Mouse (Mus musculus) heart, embryonic 11.5 days (tissue): ENCODE measurements at regions not wholly inside any gene's neighbourhood (a gene's known extent, or its start where the extent isn't known, plus 50 kb on each side); places are given as distances from the start of the nearest gene placed in this dataset.

Experiments used
- ATAC-seq: fragments of 200-750 bp; cut with Nextera tagmentation; replicated peaks from 2 replicates; pipeline ENCODE4 v1.8.0; 2017; ENCODE audit warnings: moderate library complexity; ENCODE audit not compliant: insufficient number of reproducible peaks, low FRiP score, low TSS enrichment
- H3K27ac ChIP-seq: fragments of 300-500 bp; sonication (generic); 2 replicates; pipeline ENCODE4 v1.5.1; 2014; ENCODE audit warnings: mild to moderate bottlenecking, low read depth, low read length
- H3K27me3 ChIP-seq: fragments of 300-500 bp; sonication (generic); 2 replicates; pipeline ENCODE4 v1.6.1; 2014; ENCODE audit warnings: mild to moderate bottlenecking, low read length, mixed read lengths; ENCODE audit not compliant: control insufficient read depth, insufficient read depth
- H3K36me3 ChIP-seq: fragments of 300-500 bp; sonication (generic); 2 replicates; pipeline ENCODE4 v1.6.1; 2014; ENCODE audit warnings: mild to moderate bottlenecking, low read length, moderate library complexity, mixed read lengths; ENCODE audit not compliant: control insufficient read depth, insufficient read depth
- H3K4me1 ChIP-seq: fragments of 300-500 bp; sonication (generic); 2 replicates; pipeline ENCODE4 v1.6.1; 2014; ENCODE audit warnings: low read length; ENCODE audit not compliant: control insufficient read depth, insufficient read depth
- H3K4me2 ChIP-seq: fragments of 300-500 bp; sonication (generic); 2 replicates; pipeline ENCODE4 v1.6.1; 2014; ENCODE audit warnings: mild to moderate bottlenecking, moderate library complexity
- H3K4me3 ChIP-seq: fragments of 300-500 bp; sonication (generic); 2 replicates; pipeline ENCODE4 v1.5.1; 2014; ENCODE audit warnings: low read depth, low read length
- H3K9ac ChIP-seq: fragments of 300-500 bp; sonication (generic); 2 replicates; pipeline ENCODE4 v1.6.1; 2014; ENCODE audit warnings: mild to moderate bottlenecking, low read depth, low read length, moderate library complexity
- H3K9me3 ChIP-seq: fragments of 300-500 bp; sonication (generic); replicated peaks from 2 replicates; pipeline ENCODE4 v1.6.1; 2016; ENCODE audit warnings: low read length; ENCODE audit not compliant: control insufficient read depth
- WGBS: fragments of 180-500 bp; shearing (Covaris S2); extraction: QIAGEN DNeasy Blood & Tissue Kit; methylation state at CpG from one replicate; pipeline ENCODE4 v1.1.7; 2014; ENCODE audit not compliant: insufficient replicate concordance; 5-methylcytosine and 5-hydroxymethylcytosine counted together

DNA sequence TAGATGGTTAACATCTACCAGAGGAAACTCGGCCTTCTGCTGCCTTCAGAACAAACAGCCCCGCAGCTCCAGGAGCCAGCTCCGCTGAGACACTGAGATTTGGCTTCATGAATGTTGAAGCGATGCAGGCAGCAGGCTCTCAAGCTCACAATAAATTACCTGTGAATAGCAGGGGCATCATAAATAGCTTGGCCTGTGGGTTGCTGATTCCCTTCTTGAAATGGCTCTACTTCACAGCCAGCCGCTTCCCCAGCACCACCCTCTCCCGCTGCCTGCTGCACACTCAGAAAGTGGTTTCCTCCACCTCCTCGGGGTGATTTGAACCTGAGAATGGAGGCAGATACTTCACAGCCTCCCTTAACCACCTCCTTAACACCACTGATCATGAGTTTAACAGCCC lies 104.2 kb upstream of the Topaz1 start:
- WGBS: 52% methylated on average over 7 of the region's 7 CpGs
- H3K4me1 ChIP-seq: no peaks in the 10 kb centered on the region
- no peak overlapping the region for H3K4me2 ChIP-seq
- H3K9me3 ChIP-seq: no peaks in the 10 kb centered on the region
- ATAC-seq: no peak
- no peak overlapping the region for H3K27ac ChIP-seq
- H3K4me3 ChIP-seq: no peak overlapping the region
- no peak overlapping the region for H3K9ac ChIP-seq
- H3K27me3 ChIP-seq: no peaks in the 10 kb centered on the region
- H3K36me3 ChIP-seq: no peaks in the 10 kb centered on the region

GRCm38 (mm10) chr9:122645569-122645968 lies 101.6 kb upstream of the Topaz1 start:
- ATAC-seq: no peak
- no peak overlapping the region for H3K9ac ChIP-seq
- 77% methylated on average over 5 of the region's 5 CpGs for WGBS
- H3K27me3 ChIP-seq: no peaks in the 10 kb centered on the region
- no peak overlapping the region for H3K27ac ChIP-seq
- H3K36me3 ChIP-seq: no peaks in the 10 kb centered on the region
- no peak overlapping the region for H3K4me2 ChIP-seq
- no peaks in the 10 kb centered on the region for H3K4me1 ChIP-seq
- no peaks in the 10 kb centered on the region for H3K9me3 ChIP-seq
- H3K4me3 ChIP-seq: no peak overlapping the region

GRCm38 (mm10) chr9:122650862-122651261 lies 96.3 kb upstream of the Topaz1 start:
- no peak overlapping the region for H3K4me3 ChIP-seq
- H3K27me3 ChIP-seq: no peaks in the 10 kb centered on the region
- H3K36me3 ChIP-seq: no peaks in the 10 kb centered on the region
- 84% methylated on average over 3 of the region's 3 CpGs for WGBS
- no peak for ATAC-seq
- no peak overlapping the region for H3K9ac ChIP-seq
- no peak overlapping the region for H3K4me2 ChIP-seq
- no peaks in the 10 kb centered on the region for H3K4me1 ChIP-seq
- H3K27ac ChIP-seq: no peak overlapping the region
- H3K9me3 ChIP-seq: no peaks in the 10 kb centered on the region

DNA sequence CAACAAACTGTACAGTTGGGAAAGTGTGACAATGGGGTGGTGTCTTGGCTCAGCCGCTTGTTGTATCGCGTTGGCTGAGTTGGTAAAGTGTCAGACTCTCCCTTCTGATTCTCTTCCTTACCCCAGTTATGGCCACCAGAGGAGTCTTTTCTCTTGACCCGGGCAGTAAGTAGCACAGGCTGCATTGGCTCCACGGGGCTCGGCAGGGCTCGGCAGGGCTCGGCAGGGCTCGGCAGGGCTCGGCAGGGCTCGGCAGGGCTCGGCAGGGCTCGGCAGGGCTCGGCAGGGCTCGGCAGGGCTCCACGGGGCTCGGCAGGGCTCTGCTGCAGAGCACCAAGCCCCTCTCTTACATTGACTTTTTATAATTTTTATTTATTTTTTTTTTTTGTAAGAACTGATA lies 91.6 kb upstream of the Topaz1 start:
- H3K4me2 ChIP-seq: no peak overlapping the region
- 44% methylated on average over 17 of the region's 17 CpGs for WGBS
- H3K4me1 ChIP-seq: no peaks in the 10 kb centered on the region
- no peaks in the 10 kb centered on the region for H3K9me3 ChIP-seq
- no peaks in the 10 kb centered on the region for H3K36me3 ChIP-seq
- H3K27ac ChIP-seq: no peak overlapping the region
- no peak for ATAC-seq
- no peak overlapping the region for H3K9ac ChIP-seq
- H3K4me3 ChIP-seq: no peak overlapping the region
- no peaks in the 10 kb centered on the region for H3K27me3 ChIP-seq

GRCm38 (mm10) chr9:122660050-122660449 lies 87.1 kb upstream of the Topaz1 start:
- WGBS: 64% methylated on average over 9 of the region's 9 CpGs

GRCm38 (mm10) chr9:122666978-122667645 lies 80.0 kb upstream of the Topaz1 start:
- H3K4me1 ChIP-seq: peaks cover 10% of the 10 kb centered on the region
- no peaks in the 10 kb centered on the region for H3K9me3 ChIP-seq
- WGBS: 26% methylated on average over 4 of the region's 5 CpGs
- no peak for ATAC-seq
- no peak overlapping the region for H3K4me3 ChIP-seq
- no peaks in the 10 kb centered on the region for H3K27me3 ChIP-seq
- H3K27ac ChIP-seq: no peak overlapping the region
- no peak overlapping the region for H3K9ac ChIP-seq
- H3K4me2 ChIP-seq: no peak overlapping the region
- no peaks in the 10 kb centered on the region for H3K36me3 ChIP-seq

More at GRCm38 (mm10) chr9:122660050-122660449, 87.1 kb upstream of the Topaz1 start:
- ATAC-seq: no peak
- Histone ChIP-seq H3K27ac (no peak overlapping the region), H3K4me1 (no peaks in the 10 kb centered on the region), H3K9me3 (no peaks in the 10 kb centered on the region), H3K27me3 (no peaks in the 10 kb centered on the region), H3K4me2 (no peak overlapping the region), H3K36me3 (no peaks in the 10 kb centered on the region), H3K4me3 (no peak overlapping the region), H3K9ac (no peak overlapping the region)

DNA sequence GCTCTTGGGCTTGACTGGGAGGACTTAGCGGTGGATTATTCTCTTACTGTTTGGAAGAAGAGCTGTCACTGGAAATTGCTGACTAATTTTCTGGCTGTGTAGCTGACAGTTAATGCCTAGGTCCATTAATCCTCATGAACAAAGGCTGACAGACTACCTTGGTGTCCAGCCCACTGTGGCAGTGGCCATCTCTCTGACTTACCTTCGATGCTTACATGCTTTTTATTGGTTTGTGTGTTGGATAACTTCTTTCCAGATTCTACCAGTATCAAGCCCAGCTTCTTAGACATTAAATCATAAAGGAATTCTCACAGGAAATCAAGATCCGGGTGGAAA lies 79.5 kb upstream of the Topaz1 start:
- no peak overlapping the region for H3K4me2 ChIP-seq
- H3K9ac ChIP-seq: no peak overlapping the region
- no peak overlapping the region for H3K27ac ChIP-seq
- no peak for ATAC-seq
- WGBS: 58% methylated on average over 3 of the region's 3 CpGs
- H3K4me1 ChIP-seq: peaks cover 12% of the 10 kb centered on the region
- H3K36me3 ChIP-seq: no peaks in the 10 kb centered on the region
- H3K4me3 ChIP-seq: no peak overlapping the region
- H3K9me3 ChIP-seq: no peaks in the 10 kb centered on the region
- H3K27me3 ChIP-seq: no peaks in the 10 kb centered on the region

- Histone ChIP-seq H3K9ac (no peak overlapping the region), H3K4me2 (no peak overlapping the region), H3K9me3 (no peaks in the 10 kb centered on the region), H3K4me1 (peaks cover 22% of the 10 kb centered on the region), H3K4me3 (no peak overlapping the region), H3K27me3 (peaks cover 3% of the 10 kb centered on the region; the same call in 1 of the 2 replicates), H3K27ac (peak overlapping the region; percentile 35; the same call in 1 of the 2 replicates), H3K36me3 (no peaks in the 10 kb centered on the region)
- ATAC-seq: no peak
- 54% methylated on average over 3 of the region's 3 CpGs for WGBS
Observed at GRCm38 (mm10) chr9:122673777-122674176, 73.4 kb upstream of the Topaz1 start.

DNA sequence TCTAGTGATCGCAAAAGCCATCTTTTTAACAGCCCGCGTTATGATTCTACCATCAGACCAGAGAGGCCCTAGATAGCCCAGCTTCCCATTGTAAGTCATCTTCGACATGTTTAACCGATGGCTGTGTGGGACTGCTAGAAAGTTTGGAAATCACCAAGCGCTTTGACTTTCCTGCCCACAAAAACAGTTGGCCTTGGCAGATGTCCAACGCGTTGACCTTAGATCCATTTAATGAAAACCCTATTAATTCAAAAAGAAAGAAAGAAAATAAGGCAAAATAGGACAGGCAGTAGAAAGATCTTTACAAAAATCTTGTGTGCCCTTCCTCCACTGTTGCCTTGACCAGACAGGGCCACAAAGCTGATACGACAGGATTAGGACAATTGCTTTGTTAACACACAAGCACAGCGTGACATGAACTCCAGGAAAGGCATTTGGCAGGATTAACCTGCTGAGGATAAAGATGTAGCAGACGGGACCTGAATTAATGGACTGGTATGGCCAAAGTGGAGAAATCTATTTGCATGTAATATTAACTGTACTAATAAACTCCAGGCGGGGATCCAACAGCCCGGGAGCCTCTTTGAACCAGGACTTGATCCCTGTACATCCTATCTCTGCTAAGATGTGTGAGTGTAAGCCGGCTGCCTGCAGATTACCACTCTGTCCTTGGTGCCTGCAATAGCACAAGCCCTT lies 69.0 kb upstream of the Topaz1 start:
- ATAC-seq: no peak
- no peaks in the 10 kb centered on the region for H3K36me3 ChIP-seq
- no peak overlapping the region for H3K9ac ChIP-seq
- H3K4me2 ChIP-seq: no peak overlapping the region
- no peak overlapping the region for H3K4me3 ChIP-seq
- H3K9me3 ChIP-seq: no peaks in the 10 kb centered on the region
- H3K27me3 ChIP-seq: peaks cover 3% of the 10 kb centered on the region; the same call in 1 of the 2 replicates
- 77% methylated on average over 14 of the region's 14 CpGs for WGBS
- no peak overlapping the region for H3K27ac ChIP-seq
- H3K4me1 ChIP-seq: peaks cover 9% of the 10 kb centered on the region
